Mouse (Mus musculus): Measurements from ENCODE around the gene Hand1. TPM values are rescaled to one million over a fixed set of nuclear protein-coding genes. Genes with fewer than 3 reads are reported as not detected.
"Not testable (repeated sequence)": the region's sequence is repeated elsewhere in the genome, so short reads cannot be mapped to it uniquely, and the experiment has no call there.

Hand1 gene
- not detected in 3 replicates for total RNA-seq (2017)

DNA sequence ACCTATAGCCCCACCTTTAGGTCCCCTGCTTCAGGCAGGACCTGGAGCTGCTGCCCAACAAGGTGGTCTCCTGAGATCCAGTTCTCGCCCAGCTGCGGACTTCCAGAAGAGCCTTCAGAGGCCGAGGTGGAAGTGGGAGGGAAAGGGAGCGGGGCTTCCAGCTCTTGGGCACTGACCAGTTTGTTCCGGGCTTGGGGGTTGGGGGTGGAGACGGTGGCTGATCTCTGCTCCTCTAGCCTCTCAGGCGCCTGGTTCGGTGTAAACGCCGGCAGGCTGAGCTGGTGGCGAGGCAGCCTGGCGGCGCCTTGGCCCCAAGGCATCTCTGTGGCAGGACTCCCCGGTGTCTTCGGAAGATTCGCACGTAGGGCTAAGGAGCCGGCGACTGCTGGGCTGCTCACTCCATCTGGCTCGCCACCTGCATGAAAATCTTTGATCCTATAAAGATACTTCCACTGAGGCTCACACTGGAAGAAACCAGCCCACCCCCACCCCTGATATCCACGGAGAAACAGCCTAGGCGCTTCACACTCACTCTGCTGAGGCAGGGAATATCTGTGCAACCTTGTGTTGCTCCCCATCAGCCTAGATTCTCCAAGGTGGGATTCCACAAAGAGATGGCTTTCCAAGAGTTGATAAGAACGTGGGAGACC is at the start of gene Hand1:
Gene Hand1, minus strand, starts transcription at position 267 of the 650 bp plus-strand sequence.
- no peak for ATAC-seq (replicated peaks; ENCODE audit: insufficient number of reproducible peaks, low FRiP score, low TSS enrichment, poor library complexity, severe bottlenecking)

DNA sequence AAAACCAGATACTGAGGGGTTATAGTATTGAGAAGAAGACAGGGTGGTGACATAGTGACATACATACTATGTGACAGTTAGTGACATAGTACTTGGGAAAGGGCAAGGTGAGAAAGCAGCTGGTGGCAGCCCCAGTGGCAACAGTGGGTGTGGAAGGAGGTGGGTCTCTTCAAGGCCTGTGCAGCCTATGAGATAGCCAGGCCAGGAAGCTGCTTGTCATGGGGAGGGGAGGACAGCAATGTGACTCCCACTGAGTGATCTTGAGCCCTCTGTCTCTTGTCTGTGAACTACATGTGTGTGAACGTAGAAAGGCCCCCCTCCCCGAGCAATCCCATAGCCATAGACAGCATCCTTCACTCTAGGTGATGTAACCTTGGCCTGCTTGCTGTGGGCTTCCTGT is 43.5 kb upstream of the Hand1 start:
- ATAC-seq (replicated peaks; ENCODE audit: insufficient number of reproducible peaks, low FRiP score, low TSS enrichment, poor library complexity, severe bottlenecking) = no peak

DNA sequence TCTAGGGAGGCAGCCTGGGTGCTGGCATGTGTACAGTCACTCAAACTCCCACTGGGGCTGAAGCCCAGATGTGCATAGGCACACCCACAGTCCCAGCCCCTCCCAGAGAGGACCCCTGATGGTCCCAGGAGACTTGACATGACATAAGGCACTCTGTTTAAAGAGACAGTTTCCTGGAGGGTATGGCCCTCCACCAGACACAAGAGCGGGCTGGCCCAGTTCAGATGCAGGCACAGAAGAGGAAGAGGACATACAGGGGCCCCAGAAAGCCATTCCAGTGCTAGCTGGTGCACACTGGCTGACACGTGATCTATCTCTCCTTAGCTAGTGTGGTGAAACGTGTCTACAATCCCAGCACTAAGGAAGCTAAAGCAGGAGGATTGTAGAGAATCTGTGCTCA is 40.4 kb upstream of the Hand1 start:
- ATAC-seq (replicated peaks; ENCODE audit: insufficient number of reproducible peaks, low FRiP score, low TSS enrichment, poor library complexity, severe bottlenecking) = no peak

DNA sequence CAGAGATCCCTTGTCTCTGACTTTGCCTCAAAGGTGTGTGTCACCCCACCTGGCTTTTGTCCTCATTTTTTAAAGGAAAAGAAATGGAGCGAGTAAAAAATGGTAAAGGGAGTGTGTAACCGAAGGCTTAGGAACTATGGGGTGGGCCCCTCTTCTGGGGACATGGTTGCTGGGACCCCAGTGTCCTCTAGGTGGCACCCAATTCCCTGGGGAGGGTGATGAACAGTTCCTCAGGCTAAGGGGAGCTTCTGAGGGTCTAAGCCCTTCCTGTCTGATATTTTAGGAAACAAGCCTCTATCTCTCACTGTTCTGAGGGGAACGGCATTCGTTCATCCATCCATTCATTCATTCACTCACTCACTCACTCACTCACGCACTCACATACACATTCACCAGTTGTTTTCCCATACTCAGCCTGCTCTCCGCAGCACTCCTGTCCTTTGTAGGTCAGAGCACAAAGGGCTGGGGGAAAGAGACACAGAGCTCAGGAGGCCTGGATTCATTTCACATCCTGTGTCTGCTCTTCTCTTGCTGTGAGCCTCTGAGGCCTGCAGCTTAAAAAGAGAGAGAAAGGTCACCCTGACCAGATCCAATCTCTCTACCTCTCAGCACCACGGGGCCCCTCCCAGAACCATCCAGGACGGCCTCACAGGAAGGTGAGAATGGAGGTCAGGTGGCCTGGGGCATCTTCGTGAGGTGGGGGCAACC is 36.3 kb upstream of the Hand1 start:
- ATAC-seq (replicated peaks; ENCODE audit: insufficient number of reproducible peaks, low FRiP score, low TSS enrichment, poor library complexity, severe bottlenecking) = no peak

DNA sequence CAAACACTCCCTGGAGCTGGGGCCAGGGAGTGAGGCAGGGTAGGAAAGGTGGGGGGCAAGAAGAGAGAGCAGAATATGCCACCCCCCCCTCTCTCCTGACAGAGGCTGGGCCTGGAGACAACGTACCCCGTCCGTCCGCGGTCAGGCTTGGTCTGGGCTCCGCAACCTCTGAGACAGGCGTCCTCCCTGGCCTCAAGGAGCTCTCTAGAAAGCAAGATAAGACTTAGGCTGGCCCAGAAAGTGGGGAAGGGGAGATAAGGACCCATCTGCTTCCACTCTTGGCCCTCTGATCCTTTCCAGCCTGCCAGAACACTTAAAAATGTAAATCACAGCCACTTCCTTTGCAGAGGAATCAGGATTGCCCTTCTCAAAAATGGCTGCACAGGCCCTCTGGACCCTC is 33.8 kb upstream of the Hand1 start:
- ATAC-seq (replicated peaks; ENCODE audit: insufficient number of reproducible peaks, low FRiP score, low TSS enrichment, poor library complexity, severe bottlenecking) = no peak

DNA sequence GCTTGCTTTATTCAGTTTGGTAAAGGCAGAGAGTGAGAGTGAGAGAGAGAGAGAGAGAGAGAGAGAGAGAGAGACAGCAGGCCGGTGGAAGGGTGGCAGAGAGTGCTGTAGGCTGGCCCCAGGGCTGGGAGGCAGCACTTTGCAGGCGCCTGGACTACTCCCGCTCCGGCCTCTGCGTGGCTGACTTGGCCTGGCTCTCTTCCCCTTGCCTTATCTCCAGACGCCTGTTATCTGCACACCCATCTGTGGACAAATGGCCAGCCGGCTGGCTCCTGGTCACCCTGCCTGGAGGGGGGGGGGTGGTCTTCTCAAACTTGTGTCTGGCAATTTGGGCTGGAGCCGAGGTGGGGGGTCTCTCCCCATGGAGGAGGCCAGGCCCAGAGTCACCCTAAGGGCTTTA is 32.0 kb upstream of the Hand1 start:
- no peak for ATAC-seq (replicated peaks; ENCODE audit: insufficient number of reproducible peaks, low FRiP score, low TSS enrichment, poor library complexity, severe bottlenecking)

DNA sequence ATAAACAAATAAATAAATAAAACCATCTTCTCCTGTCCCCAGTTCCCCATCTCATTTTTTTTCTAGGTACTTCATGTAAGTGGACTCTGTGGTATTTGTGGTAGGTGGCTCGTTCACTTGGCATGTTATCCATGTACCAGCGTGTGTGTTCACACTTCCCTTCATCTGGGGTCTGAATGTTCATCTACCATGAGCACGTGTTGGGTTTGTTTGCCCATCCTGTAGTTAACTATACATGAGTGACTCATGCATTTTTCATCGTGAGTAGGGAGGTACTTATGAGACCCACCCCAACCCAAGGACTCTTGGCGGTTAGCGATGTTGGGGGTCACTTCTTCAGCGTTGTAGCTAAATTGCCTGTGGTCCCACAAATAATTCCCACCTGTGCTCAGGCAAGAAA is 29.5 kb upstream of the Hand1 start:
- no peak for ATAC-seq (replicated peaks; ENCODE audit: insufficient number of reproducible peaks, low FRiP score, low TSS enrichment, poor library complexity, severe bottlenecking)

DNA sequence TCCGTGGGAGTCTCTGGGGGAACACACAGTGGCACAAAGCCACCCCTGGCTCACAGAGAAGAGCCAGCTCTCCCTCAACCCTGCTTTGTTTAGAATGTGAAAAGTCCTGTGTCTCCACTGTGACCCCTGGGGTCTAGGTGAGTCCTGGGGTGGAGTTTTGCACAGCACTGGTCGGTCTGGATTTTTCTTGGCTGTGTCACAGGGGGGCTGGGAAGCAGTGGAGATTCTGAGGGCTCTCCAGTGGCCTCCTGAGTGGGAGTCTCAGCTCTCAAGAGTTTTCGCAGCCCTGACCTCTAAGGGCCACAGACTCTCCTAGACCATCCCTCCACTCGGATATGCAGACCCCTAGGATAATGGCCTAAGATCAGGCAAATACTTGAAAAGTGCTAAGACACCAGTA is 25.1 kb upstream of the Hand1 start:
- no peak for ATAC-seq (replicated peaks; ENCODE audit: insufficient number of reproducible peaks, low FRiP score, low TSS enrichment, poor library complexity, severe bottlenecking)

DNA sequence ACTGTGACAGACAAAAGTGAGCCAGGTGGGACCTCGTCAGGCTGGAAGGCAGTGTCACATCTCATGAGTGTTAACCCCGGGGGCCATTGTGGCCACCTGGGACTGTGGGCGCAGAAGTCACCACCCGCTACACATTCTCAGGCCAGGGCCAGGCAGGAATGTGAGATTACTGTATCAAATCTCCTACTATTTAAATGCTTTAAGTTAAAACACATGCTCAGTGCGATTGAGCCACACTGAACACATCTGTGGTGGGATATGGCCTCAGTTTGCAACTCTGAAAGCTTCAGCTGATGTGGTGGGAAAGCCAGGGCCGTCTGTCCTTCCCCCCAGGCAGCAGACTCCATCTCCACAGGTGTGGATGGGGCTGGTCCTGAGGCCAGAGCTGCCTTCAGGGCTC is 21.0 kb upstream of the Hand1 start:
- ATAC-seq (replicated peaks; ENCODE audit: insufficient number of reproducible peaks, low FRiP score, low TSS enrichment, poor library complexity, severe bottlenecking) = no peak

DNA sequence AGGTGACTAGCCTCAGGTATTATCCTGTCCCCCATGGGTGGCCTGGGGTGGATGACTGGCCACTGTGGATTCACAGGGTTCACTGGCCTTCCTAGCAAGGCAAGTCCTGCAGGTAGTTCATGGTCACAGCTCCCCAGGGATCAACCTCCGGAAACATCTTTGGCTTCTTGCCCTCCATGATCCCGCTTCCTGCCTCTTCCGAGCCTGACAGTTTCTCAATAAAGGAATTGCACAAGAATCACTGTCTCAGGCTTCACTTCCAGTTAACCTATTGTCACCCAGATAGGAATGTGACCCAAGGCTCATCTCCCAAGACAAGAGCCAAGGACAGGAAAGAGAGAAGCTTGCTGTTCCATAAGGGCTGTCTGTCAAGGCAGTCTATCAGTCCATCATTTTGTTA is 18.3 kb upstream of the Hand1 start:
- ATAC-seq (replicated peaks; ENCODE audit: insufficient number of reproducible peaks, low FRiP score, low TSS enrichment, poor library complexity, severe bottlenecking) = no peak

DNA sequence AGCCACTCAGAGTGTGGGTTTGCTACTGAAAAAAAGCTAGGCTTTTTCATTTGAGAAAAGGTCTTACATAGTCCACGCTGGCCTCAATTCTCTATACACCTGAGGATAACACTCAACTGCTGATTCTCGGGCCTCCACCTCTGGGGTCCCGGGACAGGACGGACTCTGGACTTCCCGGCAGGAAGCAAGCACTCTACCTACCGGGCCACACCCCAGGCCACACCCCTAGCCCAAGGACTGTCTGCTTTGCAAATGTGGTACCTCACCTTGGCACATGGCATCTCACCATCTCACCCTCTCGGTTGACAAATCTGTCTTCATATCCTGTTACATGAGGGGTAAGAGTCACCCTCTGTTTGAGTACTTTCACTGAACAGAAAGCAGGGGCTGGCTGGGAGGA is 17.7 kb upstream of the Hand1 start:
- ATAC-seq (replicated peaks; ENCODE audit: insufficient number of reproducible peaks, low FRiP score, low TSS enrichment, poor library complexity, severe bottlenecking) = no peak

DNA sequence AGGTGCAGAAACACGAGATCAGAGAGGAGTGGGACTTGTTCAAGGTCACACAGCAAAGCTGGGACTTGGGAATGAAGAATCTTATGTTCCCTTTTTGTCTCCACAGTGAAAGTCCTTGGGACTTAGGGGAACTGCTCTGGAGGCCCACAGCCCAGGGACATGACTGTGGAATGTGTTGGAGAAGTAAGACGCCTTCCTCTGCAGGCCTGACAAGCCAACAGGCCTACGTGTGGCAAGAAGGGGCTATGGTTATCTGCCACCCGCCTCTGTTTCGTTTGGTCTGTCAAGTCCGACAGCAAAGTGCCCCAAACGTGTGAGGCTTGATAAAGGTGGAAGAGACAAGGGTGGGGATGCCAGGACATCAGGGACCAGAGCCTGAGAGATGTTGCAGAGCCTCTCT is 14.8 kb upstream of the Hand1 start:
- no peak for ATAC-seq (replicated peaks; ENCODE audit: insufficient number of reproducible peaks, low FRiP score, low TSS enrichment, poor library complexity, severe bottlenecking)

DNA sequence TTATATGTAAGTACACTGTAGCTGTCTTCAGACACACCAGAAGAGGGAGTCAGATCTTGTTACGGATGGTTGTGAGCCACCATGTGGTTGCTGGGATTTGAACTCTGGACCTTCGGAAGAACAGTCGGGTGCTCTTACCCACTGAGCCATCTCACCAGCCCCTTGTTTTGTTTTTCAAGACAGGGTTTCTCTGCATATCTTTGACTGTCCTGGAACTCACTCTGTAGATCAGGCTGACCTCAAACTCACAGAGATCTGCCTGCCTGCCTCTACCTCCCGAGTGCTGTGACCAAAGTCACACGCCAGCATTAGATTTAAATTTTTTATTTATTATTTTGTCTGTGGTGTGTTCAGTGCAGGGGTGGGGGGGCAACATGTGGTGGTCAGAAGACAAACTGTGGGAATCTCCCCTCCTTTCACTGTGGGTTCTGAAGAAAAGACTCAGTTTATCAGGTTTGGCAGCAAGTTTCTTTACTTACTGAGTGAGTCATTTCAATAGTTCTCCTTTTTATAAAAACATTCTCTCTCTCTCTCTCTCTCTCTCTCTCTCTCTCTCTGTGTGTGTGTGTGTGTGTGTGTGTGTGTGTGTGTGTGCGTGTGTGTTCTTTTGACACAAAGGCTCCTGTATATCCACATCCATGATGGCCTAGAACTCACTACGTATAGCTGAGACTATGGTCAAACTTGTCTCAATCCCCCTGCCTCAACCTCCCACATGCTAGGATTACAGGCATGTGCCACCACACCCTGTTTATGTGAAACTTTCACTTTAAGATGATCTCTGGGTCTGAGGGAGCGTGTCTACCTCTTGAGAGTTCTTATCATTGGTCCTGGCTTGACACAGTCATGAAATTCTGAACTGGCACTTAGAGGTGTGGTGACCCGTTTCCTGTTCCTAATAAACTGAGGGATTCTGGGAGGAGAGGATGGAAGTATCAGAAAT is 14.1 kb upstream of the Hand1 start:
- ATAC-seq (replicated peaks; ENCODE audit: insufficient number of reproducible peaks, low FRiP score, low TSS enrichment, poor library complexity, severe bottlenecking) = not testable (repeated sequence)

DNA sequence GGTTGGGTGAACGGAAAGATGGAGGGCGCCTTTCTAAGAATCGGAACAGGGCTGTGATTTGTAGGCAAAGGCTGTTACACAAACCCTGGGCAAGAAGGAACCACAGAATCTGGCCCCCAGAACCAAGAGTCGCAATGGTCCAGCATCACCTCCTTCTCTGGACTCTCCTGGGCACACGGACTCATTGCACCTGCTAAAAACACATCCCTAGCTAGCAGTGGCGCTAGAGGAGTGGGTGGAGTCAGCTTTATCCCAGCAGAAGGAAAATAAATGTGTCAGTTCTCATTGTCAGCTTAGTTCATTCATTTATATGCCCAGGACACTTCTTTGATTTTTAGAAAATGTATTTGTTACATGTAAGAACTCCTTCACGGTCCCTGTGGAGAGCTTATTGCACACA is 8.8 kb upstream of the Hand1 start:
- ATAC-seq (replicated peaks; ENCODE audit: insufficient number of reproducible peaks, low FRiP score, low TSS enrichment, poor library complexity, severe bottlenecking) = no peak

DNA sequence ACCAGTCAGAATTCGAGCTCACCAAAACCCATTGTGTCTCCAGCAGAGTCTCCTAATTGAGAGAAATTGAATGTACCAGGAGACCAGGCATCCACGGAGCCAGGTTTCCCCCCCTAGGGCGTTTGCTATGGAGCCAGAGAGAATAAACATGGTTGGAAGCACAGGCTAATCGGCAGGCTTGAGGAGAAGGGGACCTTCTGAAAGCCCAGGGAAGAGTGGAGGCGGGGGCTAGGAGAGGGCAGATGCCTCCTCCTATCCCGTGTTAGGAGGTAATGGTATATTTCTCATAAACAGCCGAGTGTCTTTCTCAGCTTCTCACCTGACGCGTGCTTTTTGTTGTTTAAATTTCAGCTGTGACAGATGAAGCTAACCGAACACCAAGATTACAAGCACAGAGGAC is 8.4 kb upstream of the Hand1 start:
- no peak for ATAC-seq (replicated peaks; ENCODE audit: insufficient number of reproducible peaks, low FRiP score, low TSS enrichment, poor library complexity, severe bottlenecking)

DNA sequence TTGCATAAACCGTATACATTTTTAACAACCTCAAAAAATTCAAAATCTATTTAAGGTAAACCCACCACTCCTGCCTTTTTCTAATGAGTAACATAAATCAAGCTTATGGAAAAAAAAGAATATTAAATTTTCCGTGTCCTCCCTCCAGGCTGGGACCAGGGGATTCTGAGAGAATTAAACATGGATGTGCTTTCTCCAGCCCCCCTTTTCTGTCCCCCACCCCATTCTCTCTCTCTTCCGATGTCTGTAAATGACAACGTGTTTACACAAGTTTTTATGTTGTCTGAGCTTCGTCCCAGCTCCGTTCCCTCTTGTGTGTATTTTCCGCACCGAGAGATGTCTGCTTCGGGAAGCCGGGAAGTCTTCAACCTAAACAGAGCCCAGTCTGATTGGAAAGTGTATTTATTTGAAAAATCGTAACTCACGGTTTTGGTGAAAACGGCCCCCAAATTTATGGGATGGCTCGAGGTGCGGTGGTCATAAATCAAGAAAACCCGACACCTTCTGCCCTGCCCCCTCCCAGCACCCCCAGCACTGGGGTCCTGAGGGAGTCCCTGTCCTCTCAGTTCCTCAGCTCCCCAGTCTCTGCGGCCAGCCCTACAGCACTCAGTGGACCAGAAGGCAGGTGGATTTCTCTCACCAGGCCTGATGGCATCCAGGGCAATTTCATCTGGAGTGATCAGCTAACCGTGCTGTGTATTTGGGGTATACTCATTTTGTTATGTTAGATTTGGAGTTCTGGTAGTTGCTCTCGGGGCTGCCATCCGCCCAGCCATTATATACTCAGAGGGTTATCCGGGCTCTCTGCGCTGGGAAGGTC is 5.5 kb upstream of the Hand1 start:
- no peak for ATAC-seq (replicated peaks; ENCODE audit: insufficient number of reproducible peaks, low FRiP score, low TSS enrichment, poor library complexity, severe bottlenecking)

DNA sequence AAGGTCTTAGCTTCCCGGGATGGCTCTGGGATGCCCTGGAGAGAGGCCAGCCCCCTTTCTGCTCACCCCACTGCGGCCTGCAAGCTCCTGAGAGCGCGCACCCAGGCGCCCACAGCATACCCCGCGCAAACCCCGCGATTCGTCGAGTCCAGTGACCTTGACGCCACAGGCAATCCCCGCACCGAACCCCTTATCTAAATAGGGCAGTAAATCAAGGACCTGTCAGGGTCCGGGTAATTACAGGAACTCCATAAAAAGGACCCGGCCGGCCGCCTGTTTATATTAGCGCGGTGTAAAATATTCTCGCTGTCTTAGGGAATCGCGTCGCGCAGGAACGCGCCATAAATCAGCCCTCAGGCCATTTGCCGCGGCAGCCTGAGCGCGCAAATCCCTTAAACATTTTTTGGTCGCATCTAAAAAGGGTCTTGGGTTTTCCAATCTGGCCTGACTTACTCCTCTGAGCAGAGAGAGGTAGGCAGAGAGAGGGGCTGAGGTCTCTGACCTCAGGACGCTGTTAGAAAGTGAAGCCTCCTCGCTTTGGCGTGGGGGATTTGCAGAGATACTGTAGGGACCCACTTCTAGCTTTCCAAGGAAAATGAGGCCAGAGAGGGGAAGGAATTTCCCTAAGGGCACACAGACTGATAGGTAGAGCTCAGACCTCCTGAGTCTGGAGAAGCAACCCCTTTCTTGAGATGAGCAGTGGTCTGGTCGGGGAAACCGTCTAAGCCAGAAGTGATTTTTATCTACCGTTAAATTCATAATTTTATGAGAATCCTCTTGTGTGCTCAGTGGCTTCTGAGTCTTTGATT is 4.5 kb upstream of the Hand1 start:
- ATAC-seq (replicated peaks; ENCODE audit: insufficient number of reproducible peaks, low FRiP score, low TSS enrichment, poor library complexity, severe bottlenecking) = no peak

DNA sequence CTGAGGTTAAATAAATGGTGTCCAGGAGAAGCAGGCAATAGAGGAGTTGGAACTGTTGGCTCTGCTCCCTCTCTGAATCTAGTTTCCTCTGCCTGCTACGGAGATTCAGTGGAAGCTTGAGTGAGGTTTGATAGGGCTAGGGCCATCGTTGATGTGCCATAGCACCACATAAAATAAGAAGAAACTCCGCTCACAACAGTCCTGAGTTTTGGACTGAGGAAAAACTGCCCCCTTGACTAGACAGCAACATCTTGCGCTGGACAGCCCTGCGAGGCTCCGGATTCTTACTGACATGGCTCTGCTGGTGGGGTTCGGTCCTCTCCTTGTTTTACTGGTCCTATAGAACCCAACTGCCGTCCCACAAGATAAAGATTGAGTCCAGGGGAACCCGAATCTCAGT is 3.8 kb upstream of the Hand1 start:
- ATAC-seq (replicated peaks; ENCODE audit: insufficient number of reproducible peaks, low FRiP score, low TSS enrichment, poor library complexity, severe bottlenecking) = no peak
